ENCODE assay signal across 18 mouse cellular contexts in genomic region chr1:167118971-167119370, GRCm38 (mm10).
DNase-seq lines count a peak whose midpoint lies in the region; ATAC-seq lines count a peak whose summit lies in the region.
"Had no signal": no experiment of that assay in that cellular context is flagged by ENCODE, and none has a peak within 500 bp of the region (broad histone marks: within the 10 kb centered on the region; RNA-seq: fewer than 3 reads in every experiment).

No protein-coding gene starts in this region.

- H3K27me3 ChIP-seq in forebrain, embryonic 13.5 days: no peaks in the 10 kb centered on the region
- H3K27me3 ChIP-seq in forebrain, embryonic 10.5 days (ENCODE audit: poor library complexity, severe bottlenecking): no peaks in the 10 kb centered on the region
- no peaks in the 10 kb centered on the region for H3K27me3 ChIP-seq in hindbrain, embryonic 13.5 days
- no peaks in the 10 kb centered on the region for H3K27me3 ChIP-seq in midbrain, embryonic 15.5 days (replicated peaks)
- no peaks in the 10 kb centered on the region for H3K27me3 ChIP-seq in liver, embryonic 12.5 days (replicated peaks)
- H3K27me3 ChIP-seq: heart, embryonic 13.5 days; limb, embryonic 15.5 days had no signal

- DNase-seq in forebrain, embryonic 10.5 days (ENCODE audit: extremely low spot score, low spot score): no peak
- DNase-seq in MN1 (ENCODE audit: low spot score): peak; percentile 38
- no peak for DNase-seq in urinary bladder, postnatal 36 days (ENCODE audit: low spot score in 2 of 2)
- DNase-seq in ovary, postnatal 10 days (ENCODE audit: low spot score): no peak
- DNase-seq: adrenal gland, adult 2 months; cerebellum, postnatal 25 days; gastrocnemius, postnatal 36 days; kidney, adult 11 months; kidney, postnatal 14 days; liver, postnatal 0 days; lung, postnatal 36 days; thymus, adult 18-20 months had no signal

- peaks cover 43% of the 10 kb centered on the region for H3K4me1 ChIP-seq in forebrain, embryonic 13.5 days
- no peaks in the 10 kb centered on the region for H3K4me1 ChIP-seq in forebrain, embryonic 10.5 days
- H3K4me1 ChIP-seq in hindbrain, embryonic 13.5 days (replicated peaks): peaks cover 27% of the 10 kb centered on the region
- H3K4me1 ChIP-seq in midbrain, embryonic 15.5 days: peaks cover 19% of the 10 kb centered on the region
- no peaks in the 10 kb centered on the region for H3K4me1 ChIP-seq in liver, embryonic 12.5 days
- H3K4me1 ChIP-seq: heart, embryonic 13.5 days; limb, embryonic 15.5 days had no signal

- H3K9me3 ChIP-seq in forebrain, embryonic 13.5 days (replicated peaks): no peaks in the 10 kb centered on the region
- no peaks in the 10 kb centered on the region for H3K9me3 ChIP-seq in forebrain, embryonic 10.5 days
- H3K9me3 ChIP-seq in hindbrain, embryonic 13.5 days: no peaks in the 10 kb centered on the region
- H3K9me3 ChIP-seq in midbrain, embryonic 15.5 days: no peaks in the 10 kb centered on the region
- H3K9me3 ChIP-seq in liver, embryonic 12.5 days (replicated peaks): no peaks in the 10 kb centered on the region
- H3K9me3 ChIP-seq: heart, embryonic 13.5 days; limb, embryonic 15.5 days had no signal

- H3K9ac ChIP-seq in forebrain, embryonic 13.5 days: no peak overlapping the region
- H3K9ac ChIP-seq in hindbrain, embryonic 13.5 days: no peak overlapping the region
- no peak overlapping the region for H3K9ac ChIP-seq in midbrain, embryonic 15.5 days
- H3K9ac ChIP-seq in liver, embryonic 12.5 days: no peak overlapping the region
- H3K9ac ChIP-seq: heart, embryonic 13.5 days; limb, embryonic 15.5 days; liver, postnatal 0 days had no signal

- peak overlapping the region; percentile 55; the same call in 1 of the 2 replicates for H3K27ac ChIP-seq in forebrain, embryonic 13.5 days
- H3K27ac ChIP-seq in forebrain, embryonic 10.5 days: no peak overlapping the region
- peak overlapping the region; percentile 42 for H3K27ac ChIP-seq in hindbrain, embryonic 13.5 days
- peak overlapping the region; percentile 43 for H3K27ac ChIP-seq in midbrain, embryonic 15.5 days
- no peak overlapping the region for H3K27ac ChIP-seq in liver, embryonic 12.5 days
- H3K27ac ChIP-seq: heart, embryonic 13.5 days; limb, embryonic 15.5 days had no signal

- no peak overlapping the region for H3K4me2 ChIP-seq in forebrain, embryonic 13.5 days
- H3K4me2 ChIP-seq in hindbrain, embryonic 13.5 days: peak overlapping the region; percentile 13; the same call in 1 of the 2 replicates
- peak overlapping the region; percentile 35; the same call in 1 of the 2 replicates for H3K4me2 ChIP-seq in midbrain, embryonic 15.5 days
- no peak overlapping the region for H3K4me2 ChIP-seq in liver, embryonic 12.5 days
- H3K4me2 ChIP-seq: heart, embryonic 13.5 days; limb, embryonic 15.5 days had no signal

- ATAC-seq in forebrain, embryonic 13.5 days: no peak
- no peak for ATAC-seq in hindbrain, embryonic 13.5 days (ENCODE audit: low FRiP score)
- peak; percentile 35; the same call in 1 of the 2 replicates for ATAC-seq in midbrain, embryonic 15.5 days (replicated peaks)
- ATAC-seq in liver, embryonic 12.5 days: no peak
- ATAC-seq: liver, postnatal 0 days had no signal

- H3K4me3 ChIP-seq in forebrain, embryonic 13.5 days: no peak overlapping the region
- H3K4me3 ChIP-seq in forebrain, embryonic 10.5 days: no peak overlapping the region
- no peak overlapping the region for H3K4me3 ChIP-seq in hindbrain, embryonic 13.5 days
- H3K4me3 ChIP-seq in midbrain, embryonic 15.5 days: no peak overlapping the region
- no peak overlapping the region for H3K4me3 ChIP-seq in liver, embryonic 12.5 days
- H3K4me3 ChIP-seq: heart, embryonic 13.5 days; limb, embryonic 15.5 days had no signal

- H3K36me3 ChIP-seq in forebrain, embryonic 13.5 days (ENCODE audit: poor library complexity, severe bottlenecking): no peaks in the 10 kb centered on the region
- H3K36me3 ChIP-seq in forebrain, embryonic 10.5 days (replicated peaks): no peaks in the 10 kb centered on the region
- H3K36me3 ChIP-seq in hindbrain, embryonic 13.5 days: no peaks in the 10 kb centered on the region
- no peaks in the 10 kb centered on the region for H3K36me3 ChIP-seq in midbrain, embryonic 15.5 days (replicated peaks)
- H3K36me3 ChIP-seq in liver, embryonic 12.5 days: no peaks in the 10 kb centered on the region
- H3K36me3 ChIP-seq: heart, embryonic 13.5 days; limb, embryonic 15.5 days had no signal

- WGBS in forebrain, embryonic 13.5 days: 72% methylated on average over 7 of the region's 7 CpGs
- WGBS in forebrain, embryonic 10.5 days: 94% methylated on average over 7 of the region's 7 CpGs
- WGBS in hindbrain, embryonic 13.5 days: 46% methylated on average over 7 of the region's 7 CpGs
- WGBS in midbrain, embryonic 15.5 days: 60% methylated on average over 7 of the region's 7 CpGs
- WGBS in liver, embryonic 12.5 days (ENCODE audit: insufficient replicate concordance): 58% methylated on average over 7 of the region's 7 CpGs

Comparison
In these comparisons a context has a peak if more than half of its experiments do, and no peak if none do; other contexts are left out.
1. H3K27ac ChIP-seq: peak in forebrain, embryonic 13.5 days (single experiment), hindbrain, embryonic 13.5 days (single experiment) and midbrain, embryonic 15.5 days (single experiment); none in forebrain, embryonic 10.5 days (single experiment) and liver, embryonic 12.5 days (single experiment).
2. H3K4me2 ChIP-seq: peak in hindbrain, embryonic 13.5 days (single experiment) and midbrain, embryonic 15.5 days (single experiment); none in forebrain, embryonic 13.5 days (single experiment) and liver, embryonic 12.5 days (single experiment).